Mouse (Mus musculus): ENCODE measurements around the gene Prkd1. TPM values are rescaled to one million over a fixed set of nuclear protein-coding genes. Genes with fewer than 3 reads are reported as not detected.

Gene Prkd1
- total RNA-seq, 2 experiments from 2014 or later = not detected

- no peak for ATAC-seq (replicated peaks; ENCODE audit: low FRiP score, low TSS enrichment, poor library complexity, severe bottlenecking)
Measured at GRCm38 (mm10) chr12:50565198-50565597, 83.7 kb downstream of the Prkd1 start.

GRCm38 (mm10) chr12:50560536-50560935, 88.4 kb downstream of the Prkd1 start:
- no peak for ATAC-seq (replicated peaks; ENCODE audit: low FRiP score, low TSS enrichment, poor library complexity, severe bottlenecking)

- no peak for ATAC-seq (replicated peaks; ENCODE audit: low FRiP score, low TSS enrichment, poor library complexity, severe bottlenecking)
Measured at GRCm38 (mm10) chr12:50558231-50558630, 90.7 kb downstream of the Prkd1 start.

GRCm38 (mm10) chr12:50554214-50554613, 94.7 kb downstream of the Prkd1 start:
- no peak for ATAC-seq (replicated peaks; ENCODE audit: low FRiP score, low TSS enrichment, poor library complexity, severe bottlenecking)

- ATAC-seq (replicated peaks; ENCODE audit: low FRiP score, low TSS enrichment, poor library complexity, severe bottlenecking) = no peak
Measured at GRCm38 (mm10) chr12:50549860-50550555, 98.9 kb downstream of the Prkd1 start.

DNA sequence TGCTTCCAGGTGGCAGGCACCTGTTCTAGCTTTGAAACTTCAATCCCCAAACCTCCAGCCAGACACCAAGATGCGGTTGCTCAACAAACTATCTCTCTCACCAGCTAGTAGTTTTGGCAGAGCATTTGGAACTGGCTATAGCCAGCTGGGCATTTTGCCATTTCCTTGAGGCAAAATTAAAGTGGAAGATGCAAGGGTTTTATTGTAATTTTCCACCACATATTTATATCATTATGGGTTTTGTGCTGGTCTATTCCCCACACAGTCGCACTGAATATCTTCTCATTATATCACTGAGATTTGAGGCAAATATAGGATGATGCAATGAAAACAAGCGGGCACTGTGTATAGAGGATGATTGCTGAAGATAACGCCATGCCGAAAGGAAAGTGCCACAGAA, 102.5 kb downstream of the Prkd1 start:
- ATAC-seq (replicated peaks; ENCODE audit: low FRiP score, low TSS enrichment, poor library complexity, severe bottlenecking) = no peak

GRCm38 (mm10) chr12:50545610-50545919, 103.3 kb downstream of the Prkd1 start:
- ATAC-seq (replicated peaks; ENCODE audit: low FRiP score, low TSS enrichment, poor library complexity, severe bottlenecking) = no peak

DNA sequence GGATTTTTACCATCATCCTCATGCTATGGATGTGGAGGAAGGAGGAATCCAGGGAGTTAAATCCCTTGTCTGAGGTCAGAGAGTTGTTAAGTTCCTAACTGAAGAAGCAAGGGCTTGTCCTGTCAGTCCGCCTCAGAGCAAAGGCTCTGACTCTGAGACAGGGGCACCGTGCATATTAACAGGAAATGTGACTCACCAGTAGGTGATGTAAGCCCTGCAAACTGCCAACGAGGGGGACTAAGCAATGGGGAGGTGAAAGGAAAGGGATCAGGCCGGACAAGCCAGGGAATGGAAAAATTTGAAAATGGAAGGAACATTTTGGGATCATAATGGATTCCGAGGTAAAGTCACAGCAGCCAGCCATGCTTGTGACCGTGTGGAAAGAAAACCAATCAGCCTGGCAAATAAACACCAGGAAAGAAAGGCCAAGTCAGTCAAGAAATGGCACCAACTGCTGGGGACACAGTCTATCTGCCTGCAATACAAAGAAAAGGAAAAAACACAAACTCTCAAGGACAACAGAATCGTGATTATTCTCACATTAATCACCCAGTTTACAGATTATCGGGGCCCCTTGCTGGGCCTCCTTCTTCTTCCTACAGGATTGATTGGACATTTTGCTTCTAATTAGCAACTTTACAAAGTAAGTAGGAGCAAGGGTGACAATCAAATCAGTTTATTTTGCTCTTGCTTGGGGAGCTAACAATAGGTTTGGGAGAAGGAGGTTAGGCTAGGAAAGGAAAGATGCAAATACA, 103.9 kb downstream of the Prkd1 start:
- ATAC-seq (replicated peaks; ENCODE audit: low FRiP score, low TSS enrichment, poor library complexity, severe bottlenecking) = no peak

DNA sequence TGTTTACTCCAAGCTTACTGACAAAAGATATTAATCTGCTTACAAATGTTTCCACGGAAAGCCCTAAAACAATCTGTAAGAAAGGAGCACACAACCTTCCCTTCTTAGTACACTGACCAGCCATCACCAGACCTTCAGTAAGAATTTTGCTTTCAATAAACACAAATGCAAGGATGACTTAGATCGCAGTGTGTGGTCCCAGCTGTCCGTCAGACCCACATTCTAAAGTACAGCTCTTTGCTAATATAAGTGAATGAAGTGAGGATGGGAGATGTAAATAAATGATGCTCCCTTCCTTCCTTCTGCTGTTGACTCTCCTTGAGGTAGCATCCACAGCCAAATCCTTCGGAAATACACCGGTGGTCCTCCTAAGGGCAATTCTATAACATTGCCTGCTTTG, 108.1 kb downstream of the Prkd1 start:
- no peak for ATAC-seq (replicated peaks; ENCODE audit: low FRiP score, low TSS enrichment, poor library complexity, severe bottlenecking)

DNA sequence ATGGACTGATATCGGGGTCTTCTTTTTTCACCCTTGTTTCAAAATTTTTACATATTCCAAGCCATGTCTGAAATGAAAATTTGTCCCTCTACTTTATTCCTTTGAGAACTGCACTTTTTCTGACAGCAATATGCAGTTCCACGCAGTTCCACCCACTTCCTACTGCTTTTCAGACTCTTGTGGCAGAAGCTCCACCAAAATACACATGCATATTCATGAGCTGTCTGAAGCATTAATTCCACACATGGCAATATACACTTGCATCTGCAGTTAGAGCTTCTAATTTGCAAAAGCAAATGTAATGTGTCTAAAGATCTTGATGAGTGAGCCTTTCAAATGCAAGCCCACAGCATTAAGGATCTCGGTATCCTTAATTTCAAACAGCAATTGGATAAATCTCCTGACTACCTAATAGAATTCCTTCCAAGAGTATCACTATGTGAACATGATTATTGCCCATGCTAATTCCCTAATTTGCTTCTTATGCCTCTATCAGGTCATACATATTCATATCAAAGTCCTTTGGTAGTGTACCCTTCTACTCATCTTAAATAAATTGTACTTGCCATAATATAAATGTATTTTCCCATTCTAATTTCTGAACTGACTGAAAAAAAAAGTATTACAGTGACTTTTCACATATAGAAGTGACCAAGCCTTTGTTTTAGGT, 110.5 kb downstream of the Prkd1 start:
- ATAC-seq (replicated peaks; ENCODE audit: low FRiP score, low TSS enrichment, poor library complexity, severe bottlenecking) = no peak

GRCm38 (mm10) chr12:50537761-50538160, 111.1 kb downstream of the Prkd1 start:
- ATAC-seq (replicated peaks; ENCODE audit: low FRiP score, low TSS enrichment, poor library complexity, severe bottlenecking) = no peak

DNA sequence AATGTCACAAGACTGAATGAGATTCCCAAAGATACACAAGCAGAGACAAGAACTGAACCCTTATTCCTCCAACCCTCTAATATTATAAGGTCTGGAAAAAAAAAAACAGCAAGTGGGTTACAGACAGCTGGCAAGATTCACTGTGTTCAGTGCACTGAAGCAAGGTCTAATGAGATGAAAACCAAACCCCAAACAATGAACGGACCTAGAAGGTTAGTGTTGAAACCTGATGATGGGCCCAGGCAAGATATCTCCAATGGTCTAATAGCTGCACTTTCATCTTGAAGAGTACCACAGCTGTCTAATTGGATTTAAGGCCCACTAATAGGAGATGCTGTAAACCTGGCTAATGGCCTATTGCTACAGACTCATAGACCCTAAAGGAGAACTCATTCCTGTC, 111.9 kb downstream of the Prkd1 start:
- no peak for ATAC-seq (replicated peaks; ENCODE audit: low FRiP score, low TSS enrichment, poor library complexity, severe bottlenecking)

GRCm38 (mm10) chr12:50528633-50529032, 120.3 kb downstream of the Prkd1 start:
- ATAC-seq (replicated peaks; ENCODE audit: low FRiP score, low TSS enrichment, poor library complexity, severe bottlenecking) = no peak

DNA sequence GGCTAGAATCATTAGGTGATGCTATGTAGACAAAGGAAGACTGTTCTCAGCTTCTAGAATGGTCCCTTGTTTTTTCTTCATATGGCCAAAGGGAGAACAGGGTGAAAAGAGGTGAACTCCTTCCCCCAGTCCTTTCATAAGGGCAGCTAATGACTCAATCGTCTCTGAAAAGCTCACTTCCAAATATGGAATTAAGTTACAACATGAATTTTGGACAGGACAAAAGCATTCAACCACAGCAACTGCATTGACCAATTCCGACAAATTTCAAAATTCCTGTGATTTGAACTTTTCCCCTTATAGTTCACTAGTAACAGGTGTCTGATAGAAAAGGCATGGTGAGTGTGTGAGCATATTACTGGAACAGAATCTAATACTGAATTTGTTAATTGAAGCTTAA, 124.8 kb downstream of the Prkd1 start:
- no peak for ATAC-seq (replicated peaks; ENCODE audit: low FRiP score, low TSS enrichment, poor library complexity, severe bottlenecking)

GRCm38 (mm10) chr12:50514526-50514925, 134.4 kb downstream of the Prkd1 start:
- ATAC-seq (replicated peaks; ENCODE audit: low FRiP score, low TSS enrichment, poor library complexity, severe bottlenecking) = no peak

DNA sequence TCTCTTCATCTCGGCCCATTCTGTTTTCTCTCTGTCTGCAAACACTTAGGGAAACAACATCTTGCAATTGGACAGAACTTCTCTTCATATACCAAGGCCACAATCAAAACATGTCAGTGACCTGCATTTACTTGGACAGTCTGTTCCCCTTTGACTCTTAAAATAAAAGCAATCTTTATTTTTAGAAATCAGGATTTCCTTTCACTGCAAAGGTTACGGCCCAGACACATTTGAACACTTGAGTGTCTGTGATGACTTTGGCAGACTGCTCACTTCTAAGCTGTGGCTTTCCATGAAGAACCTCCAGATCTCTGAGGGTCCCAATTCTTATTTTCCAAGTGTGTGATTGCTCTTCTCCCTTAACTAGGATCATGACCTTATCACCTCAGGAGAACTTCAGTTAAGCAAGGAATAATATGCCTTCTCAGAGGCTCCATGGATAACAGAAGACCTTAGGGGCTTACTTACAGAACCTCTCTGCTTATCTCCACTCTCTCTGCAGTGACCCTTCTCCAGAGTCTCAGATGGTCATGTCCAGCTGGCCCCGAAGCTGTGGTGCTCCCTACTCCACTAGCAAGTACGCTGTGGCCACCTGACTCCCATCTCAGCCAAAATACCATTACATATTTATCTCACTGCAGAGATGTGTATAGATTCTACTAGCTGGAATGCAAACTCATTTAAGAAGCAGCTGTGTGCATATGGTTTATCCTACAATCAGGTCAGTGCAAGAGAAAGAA, 137.2 kb downstream of the Prkd1 start:
- no peak for ATAC-seq (replicated peaks; ENCODE audit: low FRiP score, low TSS enrichment, poor library complexity, severe bottlenecking)

DNA sequence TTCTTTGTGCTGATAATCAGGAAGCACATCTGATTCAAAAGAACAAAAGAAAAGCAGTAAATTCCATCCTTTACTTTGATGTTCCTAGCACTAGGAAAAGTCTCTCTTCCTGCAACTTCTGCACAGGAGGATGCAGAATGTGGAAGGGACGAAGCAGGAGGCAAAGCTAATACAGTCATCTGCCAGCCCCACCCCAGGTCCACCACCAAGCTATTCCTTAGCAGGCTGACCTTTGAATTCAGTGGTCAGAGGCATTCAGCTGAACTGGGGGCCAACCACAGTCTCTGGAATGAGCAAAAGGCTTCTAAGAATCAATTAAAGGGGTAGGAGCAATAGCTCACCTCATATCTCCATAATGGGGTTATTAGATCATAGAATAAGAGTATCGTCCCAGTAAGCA, 140.1 kb downstream of the Prkd1 start:
- no peak for ATAC-seq (replicated peaks; ENCODE audit: low FRiP score, low TSS enrichment, poor library complexity, severe bottlenecking)

- no peak for ATAC-seq (replicated peaks; ENCODE audit: low FRiP score, low TSS enrichment, poor library complexity, severe bottlenecking)
Measured at GRCm38 (mm10) chr12:50499796-50500504, 148.9 kb downstream of the Prkd1 start.

DNA sequence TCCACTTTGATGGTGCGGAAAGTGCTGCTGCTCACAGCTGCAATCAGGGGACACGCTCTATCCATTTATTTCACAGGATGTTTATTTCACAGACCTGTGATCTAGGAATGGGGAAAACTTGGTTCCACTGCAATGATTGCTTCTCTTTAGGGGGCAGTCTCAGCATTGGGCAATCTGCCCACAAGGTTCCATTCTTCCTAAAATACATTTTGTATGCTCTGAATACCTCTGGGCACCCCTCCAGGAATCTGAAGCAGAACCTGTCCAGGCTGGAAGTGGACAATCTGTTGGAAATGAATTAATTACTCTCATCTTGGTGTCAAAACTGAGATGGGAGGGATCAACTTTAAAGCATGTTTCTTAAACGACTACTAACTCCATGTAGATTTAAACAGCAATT, 152.9 kb downstream of the Prkd1 start:
- no peak for ATAC-seq (replicated peaks; ENCODE audit: low FRiP score, low TSS enrichment, poor library complexity, severe bottlenecking)

GRCm38 (mm10) chr12:50479784-50480183, 169.1 kb downstream of the Prkd1 start:
- no peak for ATAC-seq (replicated peaks; ENCODE audit: low FRiP score, low TSS enrichment, poor library complexity, severe bottlenecking)

Data from megakaryocyte-erythroid progenitor cell, adult 5-6 weeks (primary cell).